Mouse (Mus musculus) megakaryocyte-erythroid progenitor cell, adult 5 weeks (primary cell): ENCODE measurements around the gene Commd7. TPM values are rescaled to one million over a fixed set of nuclear protein-coding genes. Genes with fewer than 3 reads are reported as not detected.

ENCODE experiments used
- polyA plus RNA-seq: library from polyadenylated mRNA; stranded (reverse); fragments of >175 nt; gene quantifications from 2 replicates; pipeline ENCODE4 v1.2.3, GENCODE M21; 2012

The Commd7 gene
- polyA plus RNA-seq: 31.7 and 34.1 TPM in 2 replicates

GRCm38 (mm10) chr2:153631976-153632870 is at the start of gene Commd7:
TSS of gene Commd7 (minus strand) at chr2:153632781.

GRCm38 (mm10) chr2:153649298-153650013 is 16.9 kb upstream of the Commd7 start, which contains the start of gene Dnmt3b:
TSS of gene Dnmt3b (plus strand) at chr2:153649450.

Other genes with a start within 250 kb of the Commd7 start
- gene 4930404H24Rik, start 140.0 kb downstream of the Commd7 start, polyA plus RNA-seq: not detected in 2 replicates
- gene Nol4l, start 102.8 kb downstream of the Commd7 start, polyA plus RNA-seq: 11.1 and 23.5 TPM in 2 replicates
- gene Dnmt3b, start 16.7 kb upstream of the Commd7 start, polyA plus RNA-seq: 20.3 and 30.6 TPM in 2 replicates
- 0.19 and 0.23 TPM in 2 replicates for gene Dnmt3c, start 63.9 kb upstream of the Commd7 start, polyA plus RNA-seq
- gene Mapre1, start 108.5 kb upstream of the Commd7 start, polyA plus RNA-seq: 4.9 and 6.3 TPM in 2 replicates
- gene Efcab8, start 147.2 kb upstream of the Commd7 start, polyA plus RNA-seq: 0.21 TPM in 1 of 2 replicates, not detected in the other
- not detected in 2 replicates for gene Sun5, start 238.3 kb upstream of the Commd7 start, polyA plus RNA-seq
- 0.18 TPM in 1 of 2 replicates, not detected in the other for gene Bpifb2, start 242.3 kb upstream of the Commd7 start, polyA plus RNA-seq